In the genomic region with DNA sequence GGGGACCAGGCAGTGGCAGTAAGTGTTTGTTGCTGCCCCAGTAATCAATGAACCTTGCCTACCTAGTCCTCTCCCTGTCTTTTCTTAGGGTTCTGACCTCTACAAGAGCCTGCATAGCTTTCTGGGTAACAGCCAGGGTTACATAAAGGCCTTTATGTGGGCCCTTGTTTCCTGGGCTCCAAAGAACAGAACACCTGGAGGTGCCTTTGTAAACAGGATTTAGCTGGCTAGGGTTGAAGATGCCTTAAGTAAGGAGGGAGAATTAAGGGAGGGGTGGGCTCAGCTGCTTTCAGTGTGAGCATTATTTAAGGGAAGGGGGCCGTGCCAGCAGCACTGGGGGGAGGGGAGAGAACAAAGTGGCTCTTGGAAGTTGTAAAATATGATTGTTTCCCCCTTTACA, we compare ENCODE assay signal across 15 mouse cellular contexts.
DNase-seq lines count a peak whose midpoint lies in the region; ATAC-seq and TF ChIP-seq lines count a peak whose summit lies in the region.
"Had no signal": no experiment of that assay in that cellular context is flagged by ENCODE, and none has a peak within 500 bp of the region (broad histone marks: within the 10 kb centered on the region; RNA-seq: fewer than 3 reads in every experiment).

No protein-coding gene starts in this region.

- H3K4me2 ChIP-seq in liver, postnatal 0 days (ENCODE audit: low read depth, low read length): no peak overlapping the region
- H3K4me2 ChIP-seq in liver, embryonic 11.5 days: no peak overlapping the region
- H3K4me2 ChIP-seq: limb, embryonic 13.5 days; lung, embryonic 15.5 days; neural tube, embryonic 12.5 days had no signal

- no peaks in the 10 kb centered on the region for H3K36me3 ChIP-seq in heart, embryonic 10.5 days
- H3K36me3 ChIP-seq in liver, postnatal 0 days (replicated peaks; ENCODE audit: insufficient read depth, low read length): no peaks in the 10 kb centered on the region
- H3K36me3 ChIP-seq in liver, embryonic 11.5 days (ENCODE audit: control insufficient read depth, insufficient read depth, low read length): no peaks in the 10 kb centered on the region
- H3K36me3 ChIP-seq in limb, embryonic 10.5 days: no peaks in the 10 kb centered on the region
- H3K36me3 ChIP-seq: limb, embryonic 13.5 days; lung, embryonic 15.5 days; neural tube, embryonic 12.5 days had no signal

- TF ChIP-seq POLR2A in lung, adult 2 months (IDR thresholded peaks at IDR 0.05; ENCODE audit: borderline replicate concordance, extremely low read depth, low read depth, low read length): no peak

- peak overlapping the region; percentile 64 for H3K27ac ChIP-seq in heart, embryonic 10.5 days
- peak overlapping the region; percentile 25; the same call in 1 of the 2 replicates for H3K27ac ChIP-seq in liver, postnatal 0 days (ENCODE audit: low read depth)
- no peak overlapping the region for H3K27ac ChIP-seq in liver, embryonic 11.5 days (ENCODE audit: low read depth, low read length)
- peak overlapping the region; percentile 84 for H3K27ac ChIP-seq in limb, embryonic 10.5 days
- H3K27ac ChIP-seq: limb, embryonic 13.5 days; lung, embryonic 15.5 days; neural tube, embryonic 12.5 days had no signal

- no peak for DNase-seq in heart, embryonic 10.5 days (ENCODE audit: low spot score)
- DNase-seq in heart, adult 8-10 months (ENCODE audit: low spot score): no peak
- DNase-seq in liver, postnatal 0 days: no peak
- DNase-seq in liver, embryonic 11.5 days (ENCODE audit: low spot score): no peak
- peak; percentile 36 for DNase-seq in ZHBTc4 (ENCODE audit: low read depth, low spot score)
- DNase-seq in limb, embryonic 10.5 days (ENCODE audit: low spot score): no peak
- DNase-seq in cerebellum, postnatal 14 days: no peak
- DNase-seq in lung, adult 2 months: no peak
- DNase-seq: adrenal gland, postnatal 25 days; heart, adult 11 months; heart, postnatal 14 days; thymus, postnatal 4 days had no signal

- no peak for ATAC-seq in liver, postnatal 0 days
- no peak for ATAC-seq in liver, embryonic 11.5 days (replicated peaks; ENCODE audit: low FRiP score)

- H3K27me3 ChIP-seq in heart, embryonic 10.5 days (ENCODE audit: insufficient read depth, poor library complexity, severe bottlenecking): no peaks in the 10 kb centered on the region
- H3K27me3 ChIP-seq in liver, postnatal 0 days (ENCODE audit: insufficient read depth, low read length): peaks cover 2% of the 10 kb centered on the region; the same call in 1 of the 2 replicates
- H3K27me3 ChIP-seq in liver, embryonic 11.5 days (replicated peaks; ENCODE audit: control insufficient read depth, insufficient read depth, low read length): peaks cover 12% of the 10 kb centered on the region
- no peaks in the 10 kb centered on the region for H3K27me3 ChIP-seq in limb, embryonic 10.5 days (ENCODE audit: low read depth, poor library complexity, severe bottlenecking)
- H3K27me3 ChIP-seq: limb, embryonic 13.5 days; lung, embryonic 15.5 days; neural tube, embryonic 12.5 days had no signal

- TF ChIP-seq CTCF in liver, postnatal 0 days (IDR thresholded peaks at IDR 0.05; ENCODE audit: low read depth): no peak
- no peak for TF ChIP-seq CTCF in lung, adult 2 months (IDR thresholded peaks at IDR 0.05; ENCODE audit: insufficient read depth, low read length)

- H3K4me1 ChIP-seq in heart, embryonic 10.5 days: peaks cover 64% of the 10 kb centered on the region
- peaks cover 3% of the 10 kb centered on the region; the same call in 1 of the 2 replicates for H3K4me1 ChIP-seq in liver, postnatal 0 days (ENCODE audit: insufficient read depth)
- peaks cover 2% of the 10 kb centered on the region; the same call in 1 of the 2 replicates for H3K4me1 ChIP-seq in liver, embryonic 11.5 days (replicated peaks; ENCODE audit: control insufficient read depth, insufficient read depth, low read length)
- peaks cover 36% of the 10 kb centered on the region for H3K4me1 ChIP-seq in limb, embryonic 10.5 days
- peaks cover 16% of the 10 kb centered on the region for H3K4me1 ChIP-seq in lung, adult 2 months (ENCODE audit: control insufficient read depth, insufficient read depth, low read length)

- TF ChIP-seq EP300 in liver, postnatal 0 days (IDR thresholded peaks at IDR 0.05; ENCODE audit: low read depth): no peak

- no peak overlapping the region for H3K9ac ChIP-seq in liver, postnatal 0 days (replicated peaks)
- no peak overlapping the region for H3K9ac ChIP-seq in liver, embryonic 11.5 days (ENCODE audit: low read depth, low read length)
- H3K9ac ChIP-seq: limb, embryonic 13.5 days; lung, embryonic 15.5 days; neural tube, embryonic 12.5 days had no signal

- 25% methylated on average over 1 of the region's 1 CpGs for WGBS in heart, embryonic 10.5 days
- WGBS in liver, postnatal 0 days (ENCODE audit: insufficient replicate concordance): 21% methylated on average over 1 of the region's 1 CpGs
- WGBS in liver, embryonic 11.5 days: 29% methylated on average over 1 of the region's 1 CpGs
- WGBS in limb, embryonic 10.5 days: 4% methylated on average over 1 of the region's 1 CpGs
- WGBS in lung, adult 2 months: 48% methylated on average over 1 of the region's 1 CpGs

- no peak overlapping the region for H3K4me3 ChIP-seq in heart, embryonic 10.5 days
- H3K4me3 ChIP-seq in liver, postnatal 0 days (ENCODE audit: low read depth, low read length): no peak overlapping the region
- H3K4me3 ChIP-seq in liver, embryonic 11.5 days (ENCODE audit: low read depth, low read length): no peak overlapping the region
- H3K4me3 ChIP-seq in limb, embryonic 10.5 days: no peak overlapping the region
- H3K4me3 ChIP-seq in lung, adult 2 months (replicated peaks; ENCODE audit: extremely low read depth, low read depth, low read length): no peak overlapping the region
- H3K4me3 ChIP-seq: limb, embryonic 13.5 days; lung, embryonic 15.5 days; neural tube, embryonic 12.5 days had no signal

- H3K9me3 ChIP-seq in heart, embryonic 10.5 days: no peaks in the 10 kb centered on the region
- H3K9me3 ChIP-seq in liver, postnatal 0 days (ENCODE audit: low read length): no peaks in the 10 kb centered on the region
- H3K9me3 ChIP-seq in liver, embryonic 11.5 days (ENCODE audit: control insufficient read depth, low read length): no peaks in the 10 kb centered on the region
- H3K9me3 ChIP-seq in limb, embryonic 10.5 days (replicated peaks): no peaks in the 10 kb centered on the region
- H3K9me3 ChIP-seq: limb, embryonic 13.5 days; lung, embryonic 15.5 days; neural tube, embryonic 12.5 days had no signal
